Mouse (Mus musculus): ENCODE measurements at regions not wholly inside any gene's neighbourhood (a gene's known extent, or its start where the extent isn't known, plus 50 kb on each side); places are given as distances from the start of the nearest gene placed in this dataset.

DNA sequence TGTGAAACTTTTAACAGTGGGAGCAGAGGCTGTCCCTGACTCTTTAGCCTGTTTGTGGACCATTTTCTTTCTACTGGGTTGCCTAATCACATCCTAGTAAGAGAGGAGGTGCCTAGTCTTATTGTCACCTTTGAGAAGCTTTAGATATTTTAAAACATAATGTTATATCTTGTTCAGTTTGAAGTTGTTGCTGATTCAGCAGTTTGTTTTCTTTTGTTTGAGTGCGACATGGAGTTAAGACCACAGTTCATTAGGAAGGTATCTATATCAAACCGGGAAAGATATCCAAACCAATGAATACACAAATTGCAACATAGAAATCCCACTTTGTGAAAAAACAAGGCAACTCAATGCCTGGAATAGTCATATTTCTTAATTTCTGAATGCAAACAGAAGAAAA, 359.5 kb upstream of the 2610001J05Rik start:
- TF ChIP-seq POLR2AphosphoS2 (IDR thresholded peaks at IDR 0.05; ENCODE audit: insufficient read length, low read depth) (no peak), POLR2A (IDR thresholded peaks at IDR 0.05; ENCODE audit: insufficient read length, low read depth) (no peak), USF1 (IDR thresholded peaks at IDR 0.05; ENCODE audit: low read depth) (no peak)
